Mouse (Mus musculus) liver, postnatal 0 days (tissue): ENCODE measurements around the gene Frat1. TPM values are rescaled to one million over a fixed set of nuclear protein-coding genes. Genes with fewer than 3 reads are reported as not detected.

Experiments
- ATAC-seq: fragments of 200-750 bp; cut with Nextera tagmentation; 2 replicates; pipeline ENCODE4 v1.8.0; 2017; ENCODE audit warnings: mild to moderate bottlenecking, moderate library complexity
- DNase-seq: peaks from one replicate; pipeline ENCODE4 v3.0.0-alpha.2; 2016
- H3K27ac ChIP-seq: fragments of 300-500 bp; sonication (generic); 2 replicates; pipeline ENCODE4 v1.5.1; 2014; ENCODE audit warnings: antibody characterized with exemption, moderate library complexity, mild to moderate bottlenecking, low read depth
- H3K27me3 ChIP-seq: fragments of 300-500 bp; sonication (generic); 2 replicates; pipeline ENCODE4 v1.6.1; 2014; ENCODE audit warnings: low read length, control low read depth, mixed read lengths; ENCODE audit not compliant: insufficient read depth
- H3K36me3 ChIP-seq: fragments of 300-500 bp; sonication (generic); replicated peaks from 2 replicates; pipeline ENCODE4 v1.6.1; 2014; ENCODE audit warnings: mild to moderate bottlenecking, control low read depth, low read length, moderate library complexity, mixed read lengths; ENCODE audit not compliant: insufficient read depth
- H3K4me1 ChIP-seq: fragments of 300-500 bp; sonication (generic); 2 replicates; pipeline ENCODE4 v1.6.1; 2014; ENCODE audit warnings: antibody characterized with exemption, mild to moderate bottlenecking, control low read depth; ENCODE audit not compliant: insufficient read depth
- H3K4me2 ChIP-seq: fragments of 300-500 bp; sonication (generic); 2 replicates; pipeline ENCODE4 v1.6.1; 2014; ENCODE audit warnings: low read depth, mild to moderate bottlenecking, low read length, moderate library complexity, mixed read lengths
- H3K4me3 ChIP-seq: fragments of 300-500 bp; sonication (generic); 2 replicates; pipeline ENCODE4 v1.5.1; 2014; ENCODE audit warnings: low read depth, low read length
- H3K9ac ChIP-seq: fragments of 300-500 bp; sonication (generic); replicated peaks from 2 replicates; pipeline ENCODE4 v1.6.1; 2014; ENCODE audit warnings: mild to moderate bottlenecking, moderate library complexity
- H3K9me3 ChIP-seq: fragments of 300-500 bp; sonication (generic); 2 replicates; pipeline ENCODE4 v1.6.1; 2016; ENCODE audit warnings: mild to moderate bottlenecking, control low read depth, low read length, mixed read lengths
- CTCF ChIP-seq: sonication (generic); IDR thresholded peaks from 2 replicates; pipeline ENCODE4 v1.5.1; 2016; ENCODE audit warnings: antibody characterized with exemption, low read depth
- EP300 ChIP-seq: IDR thresholded peaks from 2 replicates; pipeline ENCODE4 v1.6.1; 2016; ENCODE audit warnings: antibody characterized with exemption, low read depth, mild to moderate bottlenecking
- WGBS: fragments of 180-500 bp; shearing (Covaris S2); extraction: QIAGEN DNeasy Blood & Tissue Kit; methylation state at CpG from one replicate; pipeline ENCODE4 v1.1.7; 2014; ENCODE audit not compliant: insufficient replicate concordance; 5-methylcytosine and 5-hydroxymethylcytosine counted together
- polyA plus RNA-seq: library from polyadenylated mRNA; unstranded; fragments of >200 nt; fragmentation: Nextera tagmentation; extraction: Ambion mirVana; gene quantifications from 2 replicates; pipeline ENCODE4 v1.2.1, GENCODE M21; 2015

The Frat1 gene
- polyA plus RNA-seq, 1 experiment from 2014 or later = 8.1 TPM

- ATAC-seq = no peak
These were observed 7.2 kb upstream of the Frat1 start for GRCm38 (mm10) chr19:41822589-41822988.

GRCm38 (mm10) chr19:41824950-41825349 is 4.8 kb upstream of the Frat1 start:
- no peak overlapping the region for H3K4me3 ChIP-seq
- H3K4me1 ChIP-seq = peaks cover 3% of the 10 kb centered on the region; the same call in 1 of the 2 replicates
- no peak for ATAC-seq
- WGBS = 47% methylated on average over 5 of the region's 5 CpGs
- H3K9me3 ChIP-seq = no peaks in the 10 kb centered on the region
- H3K4me2 ChIP-seq = no peak overlapping the region
- TF ChIP-seq CTCF (no peak), EP300 (no peak)
- H3K9ac ChIP-seq = no peak overlapping the region
- no peaks in the 10 kb centered on the region for H3K27me3 ChIP-seq
- no peak for DNase-seq
- no peaks in the 10 kb centered on the region for H3K36me3 ChIP-seq
- no peak overlapping the region for H3K27ac ChIP-seq

More at GRCm38 (mm10) chr19:41822589-41822988, 7.2 kb upstream of the Frat1 start:
- H3K36me3 ChIP-seq = no peaks in the 10 kb centered on the region
- no peak for DNase-seq
- no peak overlapping the region for H3K27ac ChIP-seq
- TF ChIP-seq CTCF = no peak
- TF ChIP-seq EP300 = no peak
- 58% methylated on average over 1 of the region's 1 CpGs for WGBS
- H3K9me3 ChIP-seq = no peaks in the 10 kb centered on the region
- no peak overlapping the region for H3K4me2 ChIP-seq
- H3K4me3 ChIP-seq = no peak overlapping the region
- no peak overlapping the region for H3K9ac ChIP-seq
- H3K4me1 ChIP-seq = peaks cover 2% of the 10 kb centered on the region
- H3K27me3 ChIP-seq = no peaks in the 10 kb centered on the region

GRCm38 (mm10) chr19:41826529-41826928 is 3.2 kb upstream of the Frat1 start:
- 68% methylated on average over 3 of the region's 3 CpGs for WGBS
- Histone ChIP-seq H3K4me1 (peaks cover 7% of the 10 kb centered on the region), H3K4me2 (no peak overlapping the region), H3K36me3 (no peaks in the 10 kb centered on the region), H3K27me3 (no peaks in the 10 kb centered on the region), H3K4me3 (no peak overlapping the region), H3K27ac (no peak overlapping the region), H3K9me3 (no peaks in the 10 kb centered on the region), H3K9ac (no peak overlapping the region)
- no peak for TF ChIP-seq EP300
- no peak for TF ChIP-seq CTCF
- ATAC-seq (no peak), DNase-seq (no peak)

DNA sequence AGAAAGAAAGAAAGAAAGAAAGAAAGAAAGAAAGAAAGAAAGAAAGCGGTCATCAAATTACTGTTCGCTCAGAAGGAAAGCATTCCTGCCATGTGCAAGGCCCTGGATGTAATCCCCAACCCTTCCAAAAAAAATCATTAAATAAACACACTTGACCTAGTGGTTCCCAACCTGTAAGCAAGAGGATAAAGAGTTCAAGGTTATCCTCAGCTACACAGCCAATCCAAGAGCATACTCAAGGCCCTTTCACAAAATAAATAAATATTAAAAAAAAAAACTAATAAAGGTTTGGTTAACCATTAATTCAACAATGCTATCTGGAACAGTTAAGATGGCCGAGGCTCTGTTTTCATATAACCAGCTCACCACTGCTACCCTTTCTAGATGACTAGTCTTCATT is 829 bp upstream of the Frat1 start:
- Histone ChIP-seq H3K4me1 (peaks cover 22% of the 10 kb centered on the region), H3K9ac (peak overlapping the region; percentile 46; the same call in 1 of the 2 replicates), H3K27ac (peak overlapping the region; percentile 91), H3K4me3 (peak overlapping the region; percentile 79), H3K27me3 (no peaks in the 10 kb centered on the region), H3K4me2 (peak overlapping the region; percentile 99), H3K36me3 (no peaks in the 10 kb centered on the region), H3K9me3 (no peaks in the 10 kb centered on the region)
- ATAC-seq (no peak), DNase-seq (no peak)
- WGBS = 67% methylated on average over 3 of the region's 3 CpGs
- TF ChIP-seq EP300 = no peak
- TF ChIP-seq CTCF = no peak

DNA sequence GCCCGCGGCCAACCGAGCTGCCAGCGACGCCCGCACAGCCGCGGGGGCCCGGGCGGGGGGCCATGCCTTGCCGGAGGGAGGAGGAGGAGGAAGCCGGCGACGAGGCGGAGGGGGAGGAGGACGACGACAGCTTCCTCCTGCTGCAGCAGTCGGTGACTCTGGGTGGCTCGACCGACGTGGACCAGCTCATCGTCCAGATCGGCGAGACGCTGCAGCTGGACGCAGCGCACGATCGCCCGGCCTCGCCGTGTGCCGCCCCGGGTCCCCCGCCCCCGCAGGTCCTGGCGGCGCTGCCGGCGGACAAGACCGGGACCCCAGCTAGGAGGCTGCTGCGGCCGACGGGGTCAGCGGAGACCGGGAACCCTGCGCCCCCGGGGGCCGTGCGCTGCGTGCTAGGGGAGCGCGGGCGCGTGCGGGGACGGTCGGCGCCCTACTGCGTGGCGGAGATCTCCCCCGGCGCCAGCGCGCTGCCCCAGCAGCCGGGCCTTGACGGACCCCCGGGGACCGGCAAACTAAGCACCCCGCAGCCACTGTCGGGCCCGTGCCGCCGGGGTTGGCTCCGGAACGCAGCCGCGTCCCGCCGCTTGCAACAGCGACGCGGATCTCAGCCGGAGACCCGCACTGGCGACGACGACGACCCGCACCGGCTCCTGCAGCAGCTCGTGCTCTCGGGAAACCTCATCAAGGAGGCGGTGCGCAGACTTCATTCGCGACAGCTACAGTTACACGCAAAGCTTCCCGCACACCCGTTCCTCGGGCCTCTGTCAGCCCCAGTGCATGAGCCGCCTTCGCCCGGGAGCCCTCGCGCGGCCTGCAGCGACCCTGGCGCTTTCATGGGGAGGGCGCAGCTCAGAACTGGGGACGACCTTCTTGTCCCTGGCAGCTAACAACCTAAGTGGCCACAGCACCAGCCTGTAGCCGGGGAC is 599 bp downstream of the Frat1 start:
- Histone ChIP-seq H3K27me3 (no peaks in the 10 kb centered on the region), H3K4me3 (peak overlapping the region; percentile 79), H3K9me3 (no peaks in the 10 kb centered on the region), H3K4me1 (peaks cover 26% of the 10 kb centered on the region), H3K36me3 (no peaks in the 10 kb centered on the region), H3K4me2 (peak overlapping the region; percentile 99), H3K9ac (peak overlapping the region; percentile 61), H3K27ac (peak overlapping the region; percentile 91)
- ATAC-seq = peak; percentile 61
- DNase-seq = peak; percentile 78
- TF ChIP-seq CTCF (no peak), EP300 (no peak)
- WGBS = 2% methylated on average over 87 of the region's 112 CpGs

- Histone ChIP-seq H3K4me2 (peak overlapping the region; percentile 99), H3K36me3 (no peaks in the 10 kb centered on the region), H3K4me3 (peak overlapping the region; percentile 79), H3K27me3 (no peaks in the 10 kb centered on the region), H3K4me1 (peaks cover 33% of the 10 kb centered on the region), H3K9me3 (no peaks in the 10 kb centered on the region), H3K9ac (peak overlapping the region; percentile 61), H3K27ac (peak overlapping the region; percentile 91; the same call in 1 of the 2 replicates)
- no peak for TF ChIP-seq EP300
- no peak for TF ChIP-seq CTCF
- DNase-seq (peak; percentile 43), ATAC-seq (no peak)
- WGBS = 1% methylated on average over 19 of the region's 19 CpGs
These were observed 1.4 kb downstream of the Frat1 start for GRCm38 (mm10) chr19:41831101-41831570.
